Mouse (Mus musculus) liver, postnatal 0 days (tissue): ENCODE measurements around the gene Ttc34.

ENCODE experiments used
- CTCF ChIP-seq: sonication (generic); IDR thresholded peaks from 2 replicates; pipeline ENCODE4 v1.5.1; 2016; ENCODE audit warnings: antibody characterized with exemption, low read depth
- EP300 ChIP-seq: IDR thresholded peaks from 2 replicates; pipeline ENCODE4 v1.6.1; 2016; ENCODE audit warnings: antibody characterized with exemption, low read depth, mild to moderate bottlenecking

GRCm38 (mm10) chr4:154914252-154914651 is 77.0 kb downstream of the Ttc34 start:
- no peak for TF ChIP-seq CTCF
- no peak for TF ChIP-seq EP300
